8 mouse cellular contexts compared by ENCODE assay signal in the genomic region with DNA sequence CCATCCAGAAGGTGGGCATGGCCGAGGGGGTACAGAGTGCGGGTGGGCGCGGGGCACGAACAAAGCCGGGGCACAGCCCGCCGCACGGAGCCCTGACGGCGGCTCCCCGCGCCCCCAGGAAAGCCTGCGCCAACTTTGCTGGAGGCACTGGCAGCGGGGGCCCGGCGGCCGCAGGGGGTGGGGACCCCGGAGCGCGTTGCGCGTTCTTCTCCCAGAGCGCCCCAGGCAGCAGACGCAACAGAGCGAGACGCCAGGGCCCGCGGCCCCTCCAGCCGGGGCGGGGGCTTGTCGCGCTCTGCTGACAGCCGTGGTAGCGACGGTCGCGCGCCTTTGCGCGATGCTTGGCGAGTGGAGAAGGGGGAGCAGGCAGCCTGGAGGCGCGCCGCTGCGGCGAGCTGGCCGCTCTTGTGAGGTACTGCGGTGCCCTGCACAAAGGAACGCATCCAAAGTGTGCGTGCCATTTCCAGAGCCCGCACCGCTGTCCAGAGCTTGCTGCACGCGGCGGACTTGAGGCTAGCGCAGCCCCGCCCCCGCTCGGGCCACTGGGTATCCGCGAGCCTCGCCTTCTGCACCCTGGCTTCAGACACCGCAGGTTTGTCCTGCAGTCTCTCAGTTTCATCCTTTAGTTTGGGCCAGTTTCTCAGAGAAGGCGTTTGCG. TPM values are rescaled to one million over a fixed set of nuclear protein-coding genes. Genes with fewer than 3 reads are reported as not detected.
A peak's percentile ranks its signal among the peaks of the same experiment; 100 is the strongest.
DNase-seq lines count a peak whose midpoint lies in the region; ATAC-seq and TF ChIP-seq lines count a peak whose summit lies in the region.

No protein-coding gene starts in this region.

- WGBS in liver, embryonic 14.5 days (ENCODE audit: insufficient replicate concordance) = under 1% methylated on average over 66 of the region's 66 CpGs
- under 1% methylated on average over 61 of the region's 66 CpGs for WGBS in neural tube, embryonic 11.5 days

- peaks cover 3% of the 10 kb centered on the region for H3K27me3 ChIP-seq in liver, embryonic 14.5 days (ENCODE audit: control insufficient read depth, insufficient read depth, low read length)
- no peaks in the 10 kb centered on the region for H3K27me3 ChIP-seq in neural tube, embryonic 11.5 days (ENCODE audit: control insufficient read depth, insufficient read depth, low read length)

- no peak for TF ChIP-seq CTCF in liver, embryonic 14.5 days (IDR thresholded peaks at IDR 0.05; ENCODE audit: low read depth)

- ATAC-seq in granulocyte monocyte progenitor cell, adult 5-6 weeks (replicated peaks; ENCODE audit: poor library complexity, severe bottlenecking) = peak; percentile 16
- ATAC-seq in liver, embryonic 14.5 days (ENCODE audit: insufficient read depth) = peak; percentile 6; the same call in 1 of the 2 replicates
- ATAC-seq in neural tube, embryonic 11.5 days (ENCODE audit: insufficient read depth, low FRiP score, low TSS enrichment) = peak; percentile 52

- H3K27ac ChIP-seq in liver, embryonic 14.5 days = peak overlapping the region; percentile 42
- peak overlapping the region; percentile 77 for H3K27ac ChIP-seq in neural tube, embryonic 11.5 days (ENCODE audit: low read depth, low read length)

- peak overlapping the region; percentile 73 to 81 for H3K4me3 ChIP-seq in liver, embryonic 14.5 days (ENCODE audit: insufficient read depth in 1 of 2, low read depth in 2 of 2, low read length in 2 of 2)
- peak overlapping the region; percentile 98 for H3K4me3 ChIP-seq in neural tube, embryonic 11.5 days (ENCODE audit: low read depth, low read length)

- H3K36me3 ChIP-seq in liver, embryonic 14.5 days (replicated peaks; ENCODE audit: control insufficient read depth, insufficient read depth, low read depth) = peaks cover 17% of the 10 kb centered on the region
- H3K36me3 ChIP-seq in neural tube, embryonic 11.5 days (ENCODE audit: control insufficient read depth, insufficient read depth, low read length) = peaks cover 5% of the 10 kb centered on the region; the same call in 1 of the 2 replicates

- H3K9ac ChIP-seq in liver, embryonic 14.5 days (replicated peaks) = peak overlapping the region; percentile 77
- peak overlapping the region; percentile 69 for H3K9ac ChIP-seq in neural tube, embryonic 11.5 days (ENCODE audit: low read length)

- peaks cover 10 to 13% of the 10 kb centered on the region in 2 experiments for H3K4me1 ChIP-seq in liver, embryonic 14.5 days (replicated peaks; ENCODE audit: control insufficient read depth in 2 of 2, insufficient read depth in 2 of 2, low read length in 1 of 2)
- H3K4me1 ChIP-seq in neural tube, embryonic 11.5 days (ENCODE audit: control insufficient read depth, insufficient read depth, low read length) = peaks cover 24% of the 10 kb centered on the region

- DNase-seq in A20 (ENCODE audit: low read depth, low spot score) (peak; percentile 88), ZHBTc4 (ENCODE audit: low read depth, low spot score) (peak; percentile 88)
- peak; percentile 71 for DNase-seq in embryo, embryonic 10.5 days (ENCODE audit: low spot score)
- DNase-seq in kidney, postnatal 10 days = peak; percentile 80
- no peak for DNase-seq in liver, embryonic 14.5 days (ENCODE audit: low read depth in 3 of 3, low spot score in 3 of 3)
- peak; percentile 80 for DNase-seq in neural tube, embryonic 11.5 days (ENCODE audit: low spot score)
- peak; percentile 81 for DNase-seq in testis, postnatal 10 days (ENCODE audit: low spot score)

- no peak for TF ChIP-seq EP300 in liver, embryonic 14.5 days (IDR thresholded peaks at IDR 0.05; ENCODE audit: low read depth)

- peak overlapping the region; percentile 100 for H3K4me2 ChIP-seq in liver, embryonic 14.5 days (ENCODE audit: low read depth)
- H3K4me2 ChIP-seq in neural tube, embryonic 11.5 days (ENCODE audit: low read depth) = peak overlapping the region; percentile 82

- H3K9me3 ChIP-seq in liver, embryonic 14.5 days (ENCODE audit: control insufficient read depth, low read length) = no peaks in the 10 kb centered on the region
- H3K9me3 ChIP-seq in neural tube, embryonic 11.5 days (ENCODE audit: control insufficient read depth, low read length) = no peaks in the 10 kb centered on the region

RNA-seq across cellular contexts. Expression of gene Ss18l1, which starts 0.7 kb away (rescaled TPM):
- 3.2 and 7.7 TPM in 2 replicates for total RNA-seq in granulocyte monocyte progenitor cell, adult 5-6 weeks (2014; fragmentation: Nextera tagmentation)
- total RNA-seq in granulocyte monocyte progenitor cell, adult 5-6 weeks (2017) = 2.4 and 3.6 TPM in 2 replicates
- 1.0 and 1.3 TPM in 2 replicates for polyA plus RNA-seq in liver, embryonic 14.5 days (2012; rRNA removed)
- polyA plus RNA-seq in liver, embryonic 14.5 days (2014; fragmentation: Nextera tagmentation; extraction: Ambion mirVana) = 0.37 and 0.44 TPM in 2 replicates
- 19.2 and 20.9 TPM in 2 replicates for polyA plus RNA-seq in neural tube, embryonic 11.5 days (2014; fragmentation: Nextera tagmentation; extraction: Ambion mirVana)

RNA-seq across cellular contexts. Expression of gene Psma7, which starts 0.8 kb away (rescaled TPM):
- 385 and 398 TPM in 2 replicates for total RNA-seq in granulocyte monocyte progenitor cell, adult 5-6 weeks (2014; fragmentation: Nextera tagmentation)
- total RNA-seq in granulocyte monocyte progenitor cell, adult 5-6 weeks (2017) = 503 and 523 TPM in 2 replicates
- 115 and 150 TPM in 2 replicates for polyA plus RNA-seq in liver, embryonic 14.5 days (2012; rRNA removed)
- polyA plus RNA-seq in liver, embryonic 14.5 days (2014; fragmentation: Nextera tagmentation; extraction: Ambion mirVana) = 310 and 347 TPM in 2 replicates
- polyA plus RNA-seq in neural tube, embryonic 11.5 days (2014; fragmentation: Nextera tagmentation; extraction: Ambion mirVana) = 770 and 786 TPM in 2 replicates

RNA-seq across cellular contexts. Expression of gene Lsm14b, which starts 18.2 kb away (rescaled TPM):
- total RNA-seq in granulocyte monocyte progenitor cell, adult 5-6 weeks (2014; fragmentation: Nextera tagmentation) = 11.6 and 17.2 TPM in 2 replicates
- 20.2 and 22.3 TPM in 2 replicates for total RNA-seq in granulocyte monocyte progenitor cell, adult 5-6 weeks (2017)
- polyA plus RNA-seq in liver, embryonic 14.5 days (2012; rRNA removed) = 6.0 and 10.7 TPM in 2 replicates
- polyA plus RNA-seq in liver, embryonic 14.5 days (2014; fragmentation: Nextera tagmentation; extraction: Ambion mirVana) = 1.5 and 1.7 TPM in 2 replicates
- 10.1 and 11.6 TPM in 2 replicates for polyA plus RNA-seq in neural tube, embryonic 11.5 days (2014; fragmentation: Nextera tagmentation; extraction: Ambion mirVana)

RNA-seq across cellular contexts. Expression of gene Mtg2, which starts 27.4 kb away (rescaled TPM):
- total RNA-seq in granulocyte monocyte progenitor cell, adult 5-6 weeks (2014; fragmentation: Nextera tagmentation) = 15.8 and 17.7 TPM in 2 replicates
- 13.1 and 19.1 TPM in 2 replicates for total RNA-seq in granulocyte monocyte progenitor cell, adult 5-6 weeks (2017)
- polyA plus RNA-seq in liver, embryonic 14.5 days (2012; rRNA removed) = 7.7 and 8.5 TPM in 2 replicates
- 9.9 and 10.7 TPM in 2 replicates for polyA plus RNA-seq in liver, embryonic 14.5 days (2014; fragmentation: Nextera tagmentation; extraction: Ambion mirVana)
- polyA plus RNA-seq in neural tube, embryonic 11.5 days (2014; fragmentation: Nextera tagmentation; extraction: Ambion mirVana) = 26.5 and 31.8 TPM in 2 replicates

Comparison
In these comparisons a context has a peak if more than half of its experiments do, and no peak if none do; other contexts are left out.
1. DNase-seq: peak in A20 (single experiment), ZHBTc4 (single experiment), embryo, embryonic 10.5 days (single experiment), kidney, postnatal 10 days (single experiment), neural tube, embryonic 11.5 days (single experiment) and testis, postnatal 10 days (single experiment); none in liver, embryonic 14.5 days (0 of 3).
2. Peak in every context shown above with its lines, with median percentiles within 50 percentile points of each other: ATAC-seq.